Mouse (Mus musculus) midbrain, embryonic 15.5 days (tissue): ENCODE measurements around the gene Miox. TPM values are rescaled to one million over a fixed set of nuclear protein-coding genes. Genes with fewer than 3 reads are reported as not detected.

Experiments
- ATAC-seq: fragments of 200-750 bp; cut with Nextera tagmentation; replicated peaks from 2 replicates; pipeline ENCODE4 v1.8.0; 2017; ENCODE audit warnings: moderate TSS enrichment
- H3K27ac ChIP-seq: fragments of 300-500 bp; sonication (generic); 2 replicates; pipeline ENCODE4 v1.5.1; 2015; ENCODE audit warnings: mild to moderate bottlenecking, inconsistent platforms
- H3K27me3 ChIP-seq: fragments of 300-500 bp; sonication (generic); replicated peaks from 2 replicates; pipeline ENCODE4 v1.6.1; 2015; ENCODE audit warnings: inconsistent platforms
- H3K36me3 ChIP-seq: fragments of 300-500 bp; sonication (generic); replicated peaks from 2 replicates; pipeline ENCODE4 v1.6.1; 2015; ENCODE audit warnings: inconsistent platforms
- H3K4me1 ChIP-seq: fragments of 300-500 bp; sonication (generic); 2 replicates; pipeline ENCODE4 v1.6.1; 2015; ENCODE audit warnings: inconsistent platforms
- H3K4me2 ChIP-seq: fragments of 300-500 bp; sonication (generic); 2 replicates; pipeline ENCODE4 v1.6.1; 2015; ENCODE audit warnings: inconsistent platforms, mild to moderate bottlenecking, moderate library complexity
- H3K4me3 ChIP-seq: fragments of 300-500 bp; sonication (generic); 2 replicates; pipeline ENCODE4 v1.5.1; 2015; ENCODE audit warnings: mild to moderate bottlenecking, inconsistent platforms
- H3K9ac ChIP-seq: fragments of 300-500 bp; sonication (generic); 2 replicates; pipeline ENCODE4 v1.6.1; 2015; ENCODE audit warnings: mild to moderate bottlenecking, inconsistent platforms
- H3K9me3 ChIP-seq: fragments of 300-500 bp; sonication (generic); 2 replicates; pipeline ENCODE4 v1.6.1; 2016; ENCODE audit warnings: inconsistent platforms
- WGBS: fragments of 180-500 bp; shearing (Covaris S2); methylation state at CpG from one replicate; pipeline ENCODE4 v1.1.7; 2015; ENCODE audit warnings: mixed read lengths; 5-methylcytosine and 5-hydroxymethylcytosine counted together
- polyA plus RNA-seq: library from polyadenylated mRNA; unstranded; fragments of >200 nt; fragmentation: Nextera tagmentation; extraction: Ambion mirVana; gene quantifications from 2 replicates; pipeline ENCODE4 v1.2.1, GENCODE M21; 2015

The Miox gene
- polyA plus RNA-seq, 1 experiment from 2014 or later: not detected

GRCm38 (mm10) chr15:89322670-89323522, 11.3 kb upstream of the Miox start, which contains the start of gene Adm2:
TSS of gene Adm2 (plus strand) at chr15:89322720.
- H3K27me3 ChIP-seq: peaks cover 7% of the 10 kb centered on the region; the same call in 1 of the 2 replicates
- no peaks in the 10 kb centered on the region; the same call in 1 of the 2 replicates for H3K4me1 ChIP-seq
- H3K4me2 ChIP-seq: peak within 1 kb of the TSS; percentile 19; the same call in 1 of the 2 replicates
- H3K4me3 ChIP-seq: no peak within 1 kb of the TSS
- H3K36me3 ChIP-seq: no peaks in the 10 kb centered on the region
- 9% methylated on average over 26 of the region's 26 CpGs for WGBS
- no peak within 1 kb of the TSS for H3K9ac ChIP-seq
- H3K9me3 ChIP-seq: no peaks in the 10 kb centered on the region
- H3K27ac ChIP-seq: no peak within 1 kb of the TSS
- no peak for ATAC-seq

DNA sequence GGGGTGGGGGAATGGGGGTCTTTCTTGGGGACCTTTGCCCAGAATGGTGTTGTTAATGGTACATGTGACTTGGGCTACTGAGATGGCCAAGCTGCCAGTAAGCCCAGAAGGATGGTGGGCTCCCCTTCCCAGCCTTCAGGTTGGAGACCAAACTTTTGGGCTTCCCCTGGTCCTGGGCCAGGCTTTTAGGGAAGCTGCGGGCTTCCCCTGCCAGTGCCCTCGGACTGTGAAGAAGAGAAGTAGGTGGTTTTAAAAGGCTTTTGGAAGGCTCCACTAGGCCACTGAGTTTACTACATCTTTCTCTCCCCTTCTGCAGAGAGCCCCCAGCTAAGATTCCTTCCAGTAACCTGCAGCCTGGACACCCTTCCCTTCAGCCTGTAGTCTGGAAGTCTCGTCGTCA, 10.5 kb upstream of the Miox start:
- Histone ChIP-seq H3K4me3 (no peak overlapping the region), H3K27me3 (peaks cover 7% of the 10 kb centered on the region; the same call in 1 of the 2 replicates), H3K36me3 (no peaks in the 10 kb centered on the region), H3K27ac (no peak overlapping the region), H3K9ac (no peak overlapping the region), H3K9me3 (no peaks in the 10 kb centered on the region), H3K4me1 (no peaks in the 10 kb centered on the region; the same call in 1 of the 2 replicates), H3K4me2 (no peak overlapping the region)
- WGBS: 84% methylated on average over 4 of the region's 4 CpGs
- ATAC-seq: no peak

DNA sequence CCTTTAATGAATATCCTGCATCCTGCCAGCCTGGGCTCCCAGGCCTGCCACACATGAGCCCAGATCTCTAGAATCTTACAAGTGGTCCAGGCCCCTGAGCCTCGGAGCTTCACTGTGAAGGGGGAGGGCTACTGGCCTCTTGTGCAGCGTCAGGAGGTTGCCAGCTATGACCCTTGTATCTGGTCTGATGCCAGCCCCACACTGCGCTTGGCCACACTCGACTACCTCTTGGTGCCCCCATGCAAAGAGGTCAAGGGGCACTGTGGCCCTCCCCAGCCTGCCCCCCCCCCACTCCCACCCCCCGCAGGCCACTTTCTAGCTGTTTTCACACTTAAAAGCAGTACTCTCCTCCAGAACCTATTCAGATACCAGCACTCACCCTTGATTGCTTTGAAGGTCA, 7.8 kb upstream of the Miox start:
- Histone ChIP-seq H3K27ac (no peak overlapping the region), H3K9me3 (no peaks in the 10 kb centered on the region), H3K36me3 (no peaks in the 10 kb centered on the region), H3K4me2 (no peak overlapping the region), H3K4me1 (no peaks in the 10 kb centered on the region; the same call in 1 of the 2 replicates), H3K9ac (no peak overlapping the region), H3K27me3 (peaks cover 7% of the 10 kb centered on the region; the same call in 1 of the 2 replicates), H3K4me3 (no peak overlapping the region)
- 74% methylated on average over 5 of the region's 5 CpGs for WGBS
- ATAC-seq: no peak

- Histone ChIP-seq H3K27ac (no peak overlapping the region), H3K27me3 (no peaks in the 10 kb centered on the region), H3K4me1 (no peaks in the 10 kb centered on the region), H3K4me3 (no peak overlapping the region), H3K36me3 (no peaks in the 10 kb centered on the region), H3K9ac (no peak overlapping the region), H3K4me2 (no peak overlapping the region), H3K9me3 (no peaks in the 10 kb centered on the region)
- no peak for ATAC-seq
- WGBS: 87% methylated on average over 17 of the region's 17 CpGs
Measured at GRCm38 (mm10) chr15:89334774-89335537, 758 bp downstream of the Miox start.

DNA sequence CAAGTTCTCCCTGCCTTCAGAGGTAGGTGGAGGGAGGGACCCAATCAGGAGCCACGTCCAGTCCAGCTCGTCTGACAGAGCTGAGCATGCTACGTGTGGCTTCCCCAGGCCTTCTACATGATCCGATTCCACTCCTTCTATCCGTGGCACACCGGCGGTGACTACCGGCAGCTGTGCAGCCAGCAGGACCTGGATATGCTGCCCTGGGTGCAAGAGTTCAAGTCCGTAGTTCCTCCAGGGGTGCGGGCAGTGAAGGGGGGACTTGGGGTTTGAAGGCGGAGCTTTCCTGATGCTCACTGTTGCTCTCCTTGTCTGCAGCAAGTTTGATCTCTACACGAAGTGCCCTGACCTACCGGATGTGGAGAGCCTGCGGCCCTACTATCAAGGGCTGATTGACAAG, 2.2 kb downstream of the Miox start:
- no peaks in the 10 kb centered on the region for H3K4me1 ChIP-seq
- no peak overlapping the region for H3K27ac ChIP-seq
- H3K4me3 ChIP-seq: no peak overlapping the region
- H3K9ac ChIP-seq: no peak overlapping the region
- WGBS: 85% methylated on average over 14 of the region's 14 CpGs
- no peaks in the 10 kb centered on the region for H3K9me3 ChIP-seq
- H3K36me3 ChIP-seq: no peaks in the 10 kb centered on the region
- ATAC-seq: no peak
- H3K4me2 ChIP-seq: no peak overlapping the region
- no peaks in the 10 kb centered on the region for H3K27me3 ChIP-seq

DNA sequence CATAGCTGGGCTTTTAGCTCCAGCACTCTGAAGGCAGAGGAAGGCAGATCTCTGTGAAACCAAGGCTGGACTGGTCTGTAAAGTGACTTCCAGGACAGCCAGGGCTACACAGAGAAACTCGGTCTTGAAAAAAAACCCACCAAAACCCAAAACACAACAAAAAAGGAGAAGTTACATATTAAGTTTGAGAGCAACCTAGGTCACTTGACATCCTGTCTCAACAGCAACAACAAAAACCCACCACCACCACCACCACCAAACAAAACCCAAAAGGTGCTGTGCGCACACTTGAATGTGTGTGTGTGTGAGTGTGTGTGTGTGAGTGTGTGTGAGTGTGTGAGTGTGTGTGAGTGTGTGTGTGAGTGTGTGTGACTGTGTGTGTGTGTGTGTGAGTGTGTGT, 5.5 kb downstream of the Miox start:
- no peaks in the 10 kb centered on the region for H3K27me3 ChIP-seq
- WGBS: 90% methylated on average over 2 of the region's 2 CpGs

DNA sequence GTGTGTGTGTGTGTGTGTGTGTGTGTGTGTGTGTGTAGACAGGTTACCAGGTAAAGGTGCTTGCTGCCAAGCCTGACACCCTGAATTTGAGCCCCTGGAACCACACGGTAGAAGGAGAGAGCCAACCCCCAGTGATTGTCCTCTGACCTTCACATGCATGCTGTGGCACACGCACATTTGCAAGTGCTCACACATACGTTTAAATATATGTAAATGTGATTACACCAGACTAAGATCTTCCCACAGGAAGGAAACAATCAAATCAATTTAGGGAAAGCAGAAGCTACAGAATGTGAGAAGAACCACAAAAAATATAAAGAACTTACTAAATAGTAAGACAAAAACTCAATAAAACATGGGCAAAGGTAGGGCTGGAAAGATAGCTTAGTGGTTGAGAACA, 5.9 kb downstream of the Miox start:
- Histone ChIP-seq H3K4me3 (no peak overlapping the region), H3K9me3 (no peaks in the 10 kb centered on the region), H3K27ac (no peak overlapping the region), H3K9ac (no peak overlapping the region), H3K4me2 (no peak overlapping the region), H3K27me3 (no peaks in the 10 kb centered on the region), H3K4me1 (no peaks in the 10 kb centered on the region), H3K36me3 (no peaks in the 10 kb centered on the region)
- WGBS: 85% methylated on average over 3 of the region's 3 CpGs
- ATAC-seq: no peak

More for the DNA sequence above, 5.5 kb downstream of the Miox start:
- Histone ChIP-seq H3K9ac (no peak overlapping the region), H3K9me3 (no peaks in the 10 kb centered on the region), H3K4me3 (no peak overlapping the region), H3K4me2 (no peak overlapping the region), H3K4me1 (no peaks in the 10 kb centered on the region), H3K27ac (no peak overlapping the region), H3K36me3 (no peaks in the 10 kb centered on the region)
- ATAC-seq: no peak

DNA sequence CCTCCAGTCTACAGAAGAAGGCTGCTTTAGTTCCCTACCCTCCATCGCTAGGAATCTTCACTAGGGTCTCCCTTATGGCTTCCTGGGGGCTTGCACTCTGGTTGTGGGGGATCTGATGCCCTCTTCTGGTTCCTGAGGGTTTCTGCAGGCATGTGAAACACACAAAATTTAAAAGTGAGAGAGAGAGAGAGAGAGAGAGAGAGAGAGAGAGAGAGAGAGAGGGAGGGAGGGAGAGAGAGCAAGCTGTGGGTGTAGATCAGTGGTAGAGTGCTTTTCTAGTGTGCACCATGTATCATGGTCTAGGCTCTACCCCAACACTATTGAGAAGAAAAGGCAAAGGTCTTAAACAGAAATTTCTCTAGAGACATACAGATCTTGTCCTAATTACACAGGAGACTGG, 7.5 kb downstream of the Miox start:
- ATAC-seq: no peak
- H3K4me2 ChIP-seq: no peak overlapping the region
- H3K9ac ChIP-seq: no peak overlapping the region
- H3K4me1 ChIP-seq: no peaks in the 10 kb centered on the region
- H3K9me3 ChIP-seq: no peaks in the 10 kb centered on the region
- 33% methylated on average over 1 of the region's 1 CpGs for WGBS
- no peaks in the 10 kb centered on the region for H3K36me3 ChIP-seq
- H3K4me3 ChIP-seq: no peak overlapping the region
- H3K27ac ChIP-seq: no peak overlapping the region
- no peaks in the 10 kb centered on the region for H3K27me3 ChIP-seq

DNA sequence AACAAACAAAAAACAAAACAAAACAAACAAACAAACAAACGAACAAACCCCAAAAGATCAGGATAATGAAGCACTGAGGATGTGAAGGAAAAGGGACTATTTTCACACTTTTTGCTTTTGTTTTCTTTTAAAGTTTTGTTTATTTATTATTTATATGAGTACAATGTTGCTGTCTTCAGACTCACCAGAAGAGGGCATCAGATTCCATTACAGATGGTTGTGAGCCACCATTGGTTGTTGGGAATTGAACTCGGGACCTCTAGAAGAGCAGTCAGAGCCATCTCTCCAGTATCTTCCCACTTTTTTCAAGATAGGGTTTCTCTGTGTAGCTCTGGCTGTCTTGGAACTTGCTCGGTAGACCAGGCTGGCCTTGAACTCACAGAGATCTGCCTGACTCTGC, 9.1 kb downstream of the Miox start:
- no peak for ATAC-seq

DNA sequence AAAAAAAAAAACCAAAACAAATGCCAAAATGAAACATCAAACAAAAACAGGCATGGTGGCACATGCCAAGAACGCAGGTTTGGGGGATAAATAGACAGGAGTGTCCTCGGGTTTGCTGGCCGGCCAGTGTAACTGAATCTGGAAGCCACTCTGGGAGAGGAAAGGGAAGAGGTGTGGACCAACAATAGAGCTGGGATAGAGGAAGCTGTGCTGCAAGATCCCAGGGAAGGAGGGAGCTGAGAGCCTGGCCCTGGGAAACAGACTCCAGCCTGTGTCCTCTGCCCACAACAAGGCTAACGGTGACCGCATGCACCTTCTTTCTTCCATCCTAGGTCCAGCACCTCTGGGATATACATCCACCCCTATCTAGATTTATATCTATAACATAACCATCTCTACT, 16.2 kb downstream of the Miox start:
- no peak overlapping the region for H3K4me3 ChIP-seq
- no peak for ATAC-seq
- peaks cover 21% of the 10 kb centered on the region for H3K36me3 ChIP-seq
- H3K9me3 ChIP-seq: no peaks in the 10 kb centered on the region
- H3K27ac ChIP-seq: no peak overlapping the region
- no peak overlapping the region for H3K4me2 ChIP-seq
- no peak overlapping the region for H3K9ac ChIP-seq
- H3K4me1 ChIP-seq: peaks cover 11% of the 10 kb centered on the region
- WGBS: 90% methylated on average over 5 of the region's 5 CpGs
- no peaks in the 10 kb centered on the region for H3K27me3 ChIP-seq

More for the DNA sequence above, 9.1 kb downstream of the Miox start:
- no peaks in the 10 kb centered on the region for H3K27me3 ChIP-seq
- H3K36me3 ChIP-seq: no peaks in the 10 kb centered on the region
- no peak overlapping the region for H3K4me3 ChIP-seq
- 94% methylated on average over 3 of the region's 3 CpGs for WGBS
- no peaks in the 10 kb centered on the region for H3K9me3 ChIP-seq
- no peak overlapping the region for H3K27ac ChIP-seq
- H3K4me1 ChIP-seq: no peaks in the 10 kb centered on the region
- no peak overlapping the region for H3K4me2 ChIP-seq
- no peak overlapping the region for H3K9ac ChIP-seq

DNA sequence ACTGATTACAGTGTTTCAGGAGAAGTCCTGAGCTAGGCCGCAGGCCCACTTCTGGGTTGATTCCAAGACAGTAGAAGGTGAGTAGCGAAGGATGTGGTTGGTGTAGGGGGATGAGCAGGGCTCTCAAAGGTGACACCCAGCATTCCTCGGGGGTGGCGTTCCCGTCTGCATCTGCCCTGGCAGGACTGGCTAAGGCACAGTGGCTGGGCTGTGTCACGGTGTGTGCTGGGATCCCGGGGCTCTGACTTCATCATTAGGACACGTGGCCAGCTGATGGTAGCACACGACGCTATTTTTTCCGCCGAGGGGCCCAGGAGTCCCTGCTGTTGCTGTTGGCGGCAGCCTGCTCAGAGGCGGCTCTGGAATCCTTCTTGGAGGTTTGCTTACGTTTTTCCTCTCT, 17.1 kb downstream of the Miox start:
- 89% methylated on average over 15 of the region's 15 CpGs for WGBS
- ATAC-seq: no peak
- Histone ChIP-seq H3K36me3 (peaks cover 21% of the 10 kb centered on the region), H3K4me1 (peaks cover 12% of the 10 kb centered on the region), H3K4me2 (no peak overlapping the region), H3K4me3 (no peak overlapping the region), H3K9me3 (no peaks in the 10 kb centered on the region), H3K27me3 (no peaks in the 10 kb centered on the region), H3K27ac (no peak overlapping the region), H3K9ac (no peak overlapping the region)

DNA sequence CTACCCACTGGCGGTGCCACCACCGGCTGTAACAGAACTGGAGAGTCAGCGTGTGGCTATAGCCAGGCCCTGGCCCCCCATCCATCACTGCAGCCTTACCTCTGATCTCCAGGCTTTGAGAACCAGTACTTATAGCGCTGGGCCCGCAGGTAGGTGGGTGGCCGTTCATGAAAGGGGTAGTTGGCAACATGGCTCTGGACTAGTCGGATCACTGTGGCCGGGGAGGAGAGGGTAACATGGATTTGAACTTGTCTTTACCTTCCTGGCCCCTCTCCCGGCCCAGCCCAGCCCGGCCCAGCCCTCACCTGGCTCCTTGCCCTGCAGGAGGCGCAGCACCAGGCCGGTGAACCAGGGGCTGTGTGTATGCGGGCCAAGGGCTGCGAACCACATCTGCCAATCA, 17.9 kb downstream of the Miox start:
- H3K4me2 ChIP-seq: no peak overlapping the region
- peaks cover 21% of the 10 kb centered on the region for H3K36me3 ChIP-seq
- WGBS: 96% methylated on average over 14 of the region's 14 CpGs
- peaks cover 19% of the 10 kb centered on the region for H3K4me1 ChIP-seq
- no peak overlapping the region for H3K27ac ChIP-seq
- H3K27me3 ChIP-seq: no peaks in the 10 kb centered on the region
- no peak overlapping the region for H3K4me3 ChIP-seq
- no peak for ATAC-seq
- no peak overlapping the region for H3K9ac ChIP-seq
- no peaks in the 10 kb centered on the region for H3K9me3 ChIP-seq
